Mouse (Mus musculus) C2C12 (cell line): Measurements from ENCODE around the gene Dennd6b.

ENCODE experiments used
- CEBPB ChIP-seq: IDR thresholded peaks from one replicate; pipeline ENCODE4 v1.6.1; 2011; ENCODE audit warnings: low read depth, mild to moderate bottlenecking, control low read depth, moderate library complexity
- CTCF ChIP-seq: IDR thresholded peaks from one replicate; pipeline ENCODE4 v1.5.1; 2011; ENCODE audit not compliant: control insufficient read depth, insufficient read depth, insufficient read length
- FOSL1 ChIP-seq: IDR thresholded peaks from one replicate; pipeline ENCODE4 v1.8.0; 2011; ENCODE audit warnings: mild to moderate bottlenecking, low read length; ENCODE audit not compliant: poor library complexity, insufficient read depth, severe bottlenecking
- MAX ChIP-seq: IDR thresholded peaks from one replicate; pipeline ENCODE4 v1.6.1; 2011; ENCODE audit warnings: mild to moderate bottlenecking, control low read depth
- MYOG ChIP-seq: IDR thresholded peaks from one replicate; pipeline ENCODE4 v1.6.1; 2011; ENCODE audit not compliant: control insufficient read depth, insufficient read length; ENCODE audit errors: extremely low read depth
- USF1 ChIP-seq: IDR thresholded peaks from one replicate; pipeline ENCODE4 v1.6.1; 2011; ENCODE audit warnings: low read depth, mild to moderate bottlenecking, control low read depth, moderate library complexity

GRCm38 (mm10) chr15:89177121-89177520 is 19.2 kb downstream of the Dennd6b start:
- TF ChIP-seq CTCF (no peak), MAX (no peak), USF1 (no peak), MYOG (no peak), CEBPB (no peak), FOSL1 (no peak)
